Mouse (Mus musculus): ENCODE results near the gene 4931428F04Rik.

Gene 4931428F04Rik

GRCm38 (mm10) chr8:105285514-105285913 lies 4.2 kb downstream of the 4931428F04Rik start:
- no peak for DNase-seq

- no peak for DNase-seq
Observed at GRCm38 (mm10) chr8:105283074-105283473, 6.6 kb downstream of the 4931428F04Rik start.

- DNase-seq, result no peak
Observed at GRCm38 (mm10) chr8:105282239-105282638, 7.4 kb downstream of the 4931428F04Rik start.

GRCm38 (mm10) chr8:105281821-105282220 lies 7.8 kb downstream of the 4931428F04Rik start:
- DNase-seq, result no peak

GRCm38 (mm10) chr8:105280567-105280966 lies 9.1 kb downstream of the 4931428F04Rik start:
- no peak for DNase-seq

- peak; percentile 95 for DNase-seq
Observed at GRCm38 (mm10) chr8:105278911-105279334, 10.7 kb downstream of the 4931428F04Rik start.

GRCm38 (mm10) chr8:105276292-105277120 lies 13.2 kb downstream of the 4931428F04Rik start:
- DNase-seq, result peak; percentile 39

- no peak for DNase-seq
Observed at GRCm38 (mm10) chr8:105275840-105276239, 13.8 kb downstream of the 4931428F04Rik start, which contains the start of gene Nol3. Gene Nol3 (plus strand): TSS chr8:105276140.

GRCm38 (mm10) chr8:105275387-105275786 lies 14.3 kb downstream of the 4931428F04Rik start:
- DNase-seq, result no peak

- DNase-seq, result no peak
Observed at GRCm38 (mm10) chr8:105270916-105271186, 18.8 kb downstream of the 4931428F04Rik start.

- peak; percentile 57 for DNase-seq
Observed at GRCm38 (mm10) chr8:105270101-105270915, 19.4 kb downstream of the 4931428F04Rik start.

- DNase-seq, result peak; percentile 71
Observed at GRCm38 (mm10) chr8:105269461-105269947, 20.2 kb downstream of the 4931428F04Rik start, which contains the start of gene Hsf4. Gene Hsf4 (plus strand): TSS chr8:105269801.

- DNase-seq, result no peak
Observed at GRCm38 (mm10) chr8:105269075-105269458, 20.6 kb downstream of the 4931428F04Rik start.

- DNase-seq, result peak; percentile 74
Observed at GRCm38 (mm10) chr8:105268342-105269074, 21.2 kb downstream of the 4931428F04Rik start.

GRCm38 (mm10) chr8:105266775-105267174 lies 22.9 kb downstream of the 4931428F04Rik start:
- DNase-seq, result peak; percentile 31

GRCm38 (mm10) chr8:105265128-105265527 lies 24.5 kb downstream of the 4931428F04Rik start:
- DNase-seq, result peak; percentile 34

GRCm38 (mm10) chr8:105264024-105264982 lies 25.4 kb downstream of the 4931428F04Rik start, which contains the start of the genes Tradd and Fbxl8:
Gene Tradd (minus strand): TSS chr8:105264609.
Gene Fbxl8 (plus strand): TSS chr8:105264648.
- peak; percentile 59 for DNase-seq

GRCm38 (mm10) chr8:105263244-105263912 lies 26.3 kb downstream of the 4931428F04Rik start:
- DNase-seq, result peak; percentile 20

- DNase-seq, result no peak
Observed at GRCm38 (mm10) chr8:105261326-105261980, 28.2 kb downstream of the 4931428F04Rik start.

GRCm38 (mm10) chr8:105260371-105261099 lies 29.1 kb downstream of the 4931428F04Rik start:
- peak; percentile 30 for DNase-seq

All from cerebellum, adult 9-10 months (tissue).